Mouse (Mus musculus) bone marrow, adult 2 months (tissue): ENCODE measurements around the gene Tmem115. TPM values are rescaled to one million over a fixed set of nuclear protein-coding genes. Genes with fewer than 3 reads are reported as not detected.

Experiments
- H3K27ac ChIP-seq: fragments of 200-500 bp; 2 replicates; pipeline ENCODE4 v1.5.1; 2012; ENCODE audit warnings: low read depth, mild to moderate bottlenecking, control low read depth, inconsistent platforms, low read length; ENCODE audit not compliant: control insufficient read depth, poor library complexity, insufficient read depth
- H3K4me1 ChIP-seq: fragments of 200-500 bp; 2 replicates; pipeline ENCODE4 v1.6.1; 2011; ENCODE audit warnings: low read length; ENCODE audit not compliant: control insufficient read depth, insufficient read depth
- H3K4me3 ChIP-seq: fragments of 200-500 bp; replicated peaks from 2 replicates; pipeline ENCODE3; 2011; ENCODE audit warnings: mild to moderate bottlenecking, low read depth, low read length, control low read depth; ENCODE audit not compliant: control insufficient read depth
- CTCF ChIP-seq: fragments of 200-500 bp; IDR thresholded peaks from 2 replicates; pipeline ENCODE4 v1.5.1; 2011; ENCODE audit warnings: low read length, control low read depth; ENCODE audit not compliant: control insufficient read depth, insufficient read depth
- POLR2A ChIP-seq: fragments of 200-500 bp; IDR thresholded peaks from 2 replicates; pipeline ENCODE4 v1.6.1; 2011; ENCODE audit warnings: low read depth, mild to moderate bottlenecking, control low read depth, low read length, borderline replicate concordance; ENCODE audit not compliant: control insufficient read depth
- WGBS: fragments of 180-500 bp; shearing (Covaris S2); methylation state at CpG from one replicate; pipeline ENCODE4 v1.1.7; 2018; 5-methylcytosine and 5-hydroxymethylcytosine counted together
- polyA plus RNA-seq: library from polyadenylated mRNA; stranded (reverse); fragments of >200 nt; gene quantifications from 2 replicates; pipeline ENCODE4 v1.2.4, GENCODE M21; 2011; ENCODE audit warnings: low replicate concordance; ENCODE audit not compliant: missing spikeins, insufficient read depth, insufficient read length

The Tmem115 gene
- polyA plus RNA-seq, 1 experiment = 6.6 TPM

GRCm38 (mm10) chr9:107549297-107550074 is 15.7 kb downstream of the Tmem115 start:
- Histone ChIP-seq H3K4me1 (peaks cover 13% of the 10 kb centered on the region; the same call in 1 of the 2 replicates), H3K4me3 (no peak overlapping the region), H3K27ac (no peak overlapping the region)
- no peak for TF ChIP-seq POLR2A
- TF ChIP-seq CTCF = no peak
- 86% methylated on average over 20 of the region's 20 CpGs for WGBS

- TF ChIP-seq POLR2A = no peak
- TF ChIP-seq CTCF = no peak
- H3K4me1 ChIP-seq = peaks cover 13% of the 10 kb centered on the region; the same call in 1 of the 2 replicates
- WGBS = 60% methylated on average over 23 of the region's 23 CpGs
- no peak overlapping the region; the same call in 1 of the 2 replicates for H3K27ac ChIP-seq
- no peak overlapping the region for H3K4me3 ChIP-seq
These were observed 16.9 kb downstream of the Tmem115 start for GRCm38 (mm10) chr9:107550491-107551116.

- Histone ChIP-seq H3K27ac (peak within 1 kb of the TSS; percentile 68), H3K4me1 (peaks cover 13% of the 10 kb centered on the region; the same call in 1 of the 2 replicates), H3K4me3 (peak within 1 kb of the TSS; percentile 57)
- WGBS = 2% methylated on average over 63 of the region's 63 CpGs
- 0 out of 2 replicates have a peak, but pooled peaks have one; percentile 31 for TF ChIP-seq POLR2A
- TF ChIP-seq CTCF = no peak
These were observed 17.6 kb downstream of the Tmem115 start, which contains the start of gene Rassf1 for GRCm38 (mm10) chr9:107551117-107551889. Gene Rassf1, plus strand, starts transcription at chr9:107551555.

GRCm38 (mm10) chr9:107551890-107552355 is 18.2 kb downstream of the Tmem115 start:
- WGBS = 43% methylated on average over 8 of the region's 8 CpGs
- no peak for TF ChIP-seq POLR2A
- no peak for TF ChIP-seq CTCF
- peaks cover 13% of the 10 kb centered on the region for H3K4me1 ChIP-seq
- no peak overlapping the region for H3K27ac ChIP-seq
- H3K4me3 ChIP-seq = peak overlapping the region; percentile 57

GRCm38 (mm10) chr9:107552690-107553393 is 19.1 kb downstream of the Tmem115 start:
- TF ChIP-seq CTCF (no peak), POLR2A (no peak)
- Histone ChIP-seq H3K4me1 (peaks cover 12% of the 10 kb centered on the region), H3K4me3 (no peak overlapping the region), H3K27ac (no peak overlapping the region)
- WGBS = 75% methylated on average over 5 of the region's 5 CpGs

- Histone ChIP-seq H3K4me3 (peak overlapping the region; percentile 53), H3K4me1 (peaks cover 12% of the 10 kb centered on the region), H3K27ac (peak overlapping the region; percentile 7; the same call in 1 of the 2 replicates)
- 4% methylated on average over 37 of the region's 37 CpGs for WGBS
- TF ChIP-seq CTCF = no peak
- no peak for TF ChIP-seq POLR2A
These were observed 20.0 kb downstream of the Tmem115 start for GRCm38 (mm10) chr9:107553541-107554318.

GRCm38 (mm10) chr9:107554319-107554825 is 20.6 kb downstream of the Tmem115 start:
- under 1% methylated on average over 53 of the region's 53 CpGs for WGBS
- H3K27ac ChIP-seq = peak overlapping the region; percentile 98
- peaks cover 12% of the 10 kb centered on the region for H3K4me1 ChIP-seq
- TF ChIP-seq POLR2A (peak; percentile 93), CTCF (peak; percentile 7; the same call in 1 of the 2 replicates)
- peak overlapping the region; percentile 94 for H3K4me3 ChIP-seq
